Mouse (Mus musculus) kidney, adult 2 months (tissue): ENCODE data around the gene Spopl.

Source experiments
- CTCF ChIP-seq: fragments of 200-500 bp; conservative IDR thresholded peaks from 2 replicates; pipeline ENCODE4 v1.5.1; 2011; ENCODE audit warnings: low read depth, mild to moderate bottlenecking, control low read depth, low read length, moderate library complexity, mixed read lengths; ENCODE audit not compliant: insufficient read depth, insufficient read length
- POLR2A ChIP-seq: fragments of 200-500 bp; IDR thresholded peaks from one replicate; pipeline ENCODE4 v1.6.1; 2011; ENCODE audit warnings: low read depth, low read length, control low read depth

DNA sequence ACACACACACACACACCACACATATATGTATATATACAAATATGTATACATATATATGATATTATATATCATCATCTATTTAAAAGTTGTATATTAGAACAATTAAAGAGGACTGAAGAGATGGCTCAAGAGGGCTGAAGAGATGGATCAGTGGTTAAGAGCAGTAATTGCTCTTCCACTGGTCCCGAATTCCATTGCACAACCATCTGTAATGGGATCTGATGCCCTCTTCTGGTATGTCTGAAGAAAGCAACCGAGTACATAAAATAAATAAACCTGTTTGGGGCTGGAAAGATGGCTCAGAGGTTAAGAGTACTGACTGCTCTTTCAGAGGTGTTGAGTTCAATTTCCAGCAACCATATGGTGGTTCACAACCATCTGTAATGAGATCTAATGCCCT is 16.9 kb upstream of the Spopl start:
- TF ChIP-seq CTCF (no peak), POLR2A (no peak)
